Comparison of ENCODE assay signal across 8 mouse cellular contexts in genomic region chr2:168726007-168726406, GRCm38 (mm10). TPM values are rescaled to one million over a fixed set of nuclear protein-coding genes. Genes with fewer than 3 reads are reported as not detected.
A peak's percentile ranks its signal among the peaks of the same experiment; 100 is the strongest.
DNase-seq lines count a peak whose midpoint lies in the region; ATAC-seq and TF ChIP-seq lines count a peak whose summit lies in the region.

No protein-coding gene starts in this region.

- peak; percentile 60 for ATAC-seq in heart, embryonic 11.5 days (replicated peaks; ENCODE audit: insufficient number of reproducible peaks, low FRiP score, low TSS enrichment)
- peak; percentile 76 for ATAC-seq in hindbrain, embryonic 14.5 days (ENCODE audit: low FRiP score)
- peak; percentile 86 for ATAC-seq in limb, embryonic 14.5 days (ENCODE audit: low FRiP score, low read depth)
- no peak for ATAC-seq in activated CD4-positive, CD25-positive, alpha-beta regulatory T cell, adult 4 months

- H3K27me3 ChIP-seq in heart, embryonic 11.5 days (ENCODE audit: control insufficient read depth, insufficient read depth, low read length), result no peaks in the 10 kb centered on the region
- no peaks in the 10 kb centered on the region for H3K27me3 ChIP-seq in hindbrain, embryonic 14.5 days (ENCODE audit: control insufficient read depth, insufficient read depth, low read length)
- H3K27me3 ChIP-seq in limb, embryonic 14.5 days (ENCODE audit: control insufficient read depth, insufficient read depth, low read length), result no peaks in the 10 kb centered on the region

- H3K9me3 ChIP-seq in heart, embryonic 11.5 days (replicated peaks; ENCODE audit: control insufficient read depth, low read length), result no peaks in the 10 kb centered on the region
- H3K9me3 ChIP-seq in hindbrain, embryonic 14.5 days (ENCODE audit: control insufficient read depth, low read length), result no peaks in the 10 kb centered on the region
- no peaks in the 10 kb centered on the region for H3K9me3 ChIP-seq in limb, embryonic 14.5 days (ENCODE audit: control insufficient read depth, low read length)

- 42% methylated on average over 6 of the region's 6 CpGs for WGBS in heart, embryonic 11.5 days (ENCODE audit: insufficient replicate concordance)
- WGBS in hindbrain, embryonic 14.5 days, result 32% methylated on average over 6 of the region's 6 CpGs
- WGBS in limb, embryonic 14.5 days, result 69% methylated on average over 6 of the region's 6 CpGs

- H3K27ac ChIP-seq in heart, embryonic 11.5 days (ENCODE audit: low read depth, low read length), result no peak overlapping the region
- H3K27ac ChIP-seq in hindbrain, embryonic 14.5 days, result no peak overlapping the region
- no peak overlapping the region for H3K27ac ChIP-seq in limb, embryonic 14.5 days (replicated peaks; ENCODE audit: low read depth, low read length)

- H3K9ac ChIP-seq in heart, embryonic 11.5 days (ENCODE audit: low read depth, low read length), result no peak overlapping the region
- no peak overlapping the region for H3K9ac ChIP-seq in hindbrain, embryonic 14.5 days
- no peak overlapping the region for H3K9ac ChIP-seq in limb, embryonic 14.5 days (ENCODE audit: low read depth, low read length, severe bottlenecking)

- intact Hi-C loops in heart, postnatal 25 days (cut with DNase I), result no loop called here

- H3K4me1 ChIP-seq in heart, embryonic 11.5 days (ENCODE audit: control insufficient read depth, insufficient read depth, low read length), result 0 out of 2 replicates have a peak, but pooled peaks cover 3% of the 10 kb centered on the region
- H3K4me1 ChIP-seq in hindbrain, embryonic 14.5 days (replicated peaks; ENCODE audit: control insufficient read depth, insufficient read depth, low read length), result peaks cover 18% of the 10 kb centered on the region
- H3K4me1 ChIP-seq in limb, embryonic 14.5 days (ENCODE audit: control insufficient read depth, insufficient read depth, low read length), result no peaks in the 10 kb centered on the region

- no peak overlapping the region for H3K4me2 ChIP-seq in heart, embryonic 11.5 days
- H3K4me2 ChIP-seq in hindbrain, embryonic 14.5 days (replicated peaks), result no peak overlapping the region
- H3K4me2 ChIP-seq in limb, embryonic 14.5 days (replicated peaks; ENCODE audit: low read depth, low read length, severe bottlenecking), result no peak overlapping the region

- DNase-seq in heart, postnatal 25 days (ENCODE audit: low spot score), result no peak
- DNase-seq in embryo, embryonic 11 days, result peak; percentile 88
- peak; percentile 58 for DNase-seq in hindbrain, embryonic 14.5 days (ENCODE audit: low spot score)
- DNase-seq in limb, embryonic 14.5 days (ENCODE audit: low spot score), result peak; percentile 33
- peak; percentile 71 for DNase-seq in neural tube, embryonic 10.5 days (ENCODE audit: extremely low spot score, low spot score)
- DNase-seq in urinary bladder, postnatal 10 days (ENCODE audit: low spot score), result no peak

- no peaks in the 10 kb centered on the region for H3K36me3 ChIP-seq in heart, embryonic 11.5 days (ENCODE audit: control insufficient read depth, insufficient read depth, low read length)
- H3K36me3 ChIP-seq in hindbrain, embryonic 14.5 days (replicated peaks; ENCODE audit: control insufficient read depth, insufficient read depth), result no peaks in the 10 kb centered on the region
- no peaks in the 10 kb centered on the region for H3K36me3 ChIP-seq in limb, embryonic 14.5 days (ENCODE audit: control insufficient read depth, insufficient read depth, low read length)

- TF ChIP-seq POLR2A in limb, embryonic 14.5 days (IDR thresholded peaks at IDR 0.05; ENCODE audit: borderline replicate concordance, extremely low read depth, insufficient read depth, insufficient read length), result no peak

- H3K4me3 ChIP-seq in heart, embryonic 11.5 days (ENCODE audit: low read depth, low read length), result no peak overlapping the region
- no peak overlapping the region for H3K4me3 ChIP-seq in hindbrain, embryonic 14.5 days (replicated peaks; ENCODE audit: low read length)
- H3K4me3 ChIP-seq in limb, embryonic 14.5 days (replicated peaks; ENCODE audit: low read length), result no peak overlapping the region

RNA-seq across cellular contexts. Expression of gene Atp9a, which starts 16.2 kb away (rescaled TPM):
- 7.5 and 9.4 TPM in 2 replicates for polyA plus RNA-seq in heart, embryonic 11.5 days (2014; fragmentation: Nextera tagmentation; extraction: Ambion mirVana)
- 10 to 100 TPM; 44.9 to 54.1 TPM for total RNA-seq in heart, postnatal 25 days (2021)
- polyA plus RNA-seq in hindbrain, embryonic 14.5 days (2014; fragmentation: Nextera tagmentation; extraction: Ambion mirVana), result 77.1 and 82.0 TPM in 2 replicates
- polyA plus RNA-seq in limb, embryonic 14.5 days (2012; rRNA removed), result 53.6 and 66.8 TPM in 2 replicates
- 28.0 and 31.2 TPM in 2 replicates for polyA plus RNA-seq in limb, embryonic 14.5 days (2014; fragmentation: Nextera tagmentation; extraction: Ambion mirVana)
- 1 to 10 TPM; 4.0 to 7.6 TPM for polyA plus RNA-seq in activated CD4-positive, CD25-positive, alpha-beta regulatory T cell, adult 4 months (2017; shearing (Covaris generic))

RNA-seq across cellular contexts. Expression of gene Sall4, which starts 41.7 kb away (rescaled TPM):
- polyA plus RNA-seq in heart, embryonic 11.5 days (2014; fragmentation: Nextera tagmentation; extraction: Ambion mirVana), result 4.3 and 5.9 TPM in 2 replicates
- 1 to 10 TPM; 2.3 to 2.4 TPM for total RNA-seq in heart, postnatal 25 days (2021)
- 0.37 and 1.7 TPM in 2 replicates for polyA plus RNA-seq in hindbrain, embryonic 14.5 days (2014; fragmentation: Nextera tagmentation; extraction: Ambion mirVana)
- 0.24 and 0.31 TPM in 2 replicates for polyA plus RNA-seq in limb, embryonic 14.5 days (2012; rRNA removed)
- 0.34 and 1.2 TPM in 2 replicates for polyA plus RNA-seq in limb, embryonic 14.5 days (2014; fragmentation: Nextera tagmentation; extraction: Ambion mirVana)
- under 1 TPM in 1 of 2 experiments, not detected in 1; 0.17 TPM for polyA plus RNA-seq in activated CD4-positive, CD25-positive, alpha-beta regulatory T cell, adult 4 months (2017; shearing (Covaris generic))

Comparison
In these comparisons a context has a peak if more than half of its experiments do, and no peak if none do; other contexts are left out.
1. DNase-seq: peak in embryo, embryonic 11 days (single experiment), hindbrain, embryonic 14.5 days (single experiment), limb, embryonic 14.5 days (single experiment) and neural tube, embryonic 10.5 days (single experiment); none in heart, postnatal 25 days (single experiment) and urinary bladder, postnatal 10 days (single experiment).